Mouse (Mus musculus) natural killer cell, adult 2 months (primary cell): ENCODE data around the gene Hoxb13.
A peak's percentile ranks its signal among the peaks of the same experiment; 100 is the strongest.

ENCODE experiments used
- DNase-seq, 2 experiments: peaks; one replicate each; pipeline ENCODE4 v3.0.0; 2022; ENCODE audit warnings: low spot score in 2 of 2

Hoxb13 gene

GRCm38 (mm10) chr11:96189810-96190522 is 4.2 kb upstream of the Hoxb13 start:
- DNase-seq = no peak

- DNase-seq = no peak
Observed at GRCm38 (mm10) chr11:96191132-96191531, 3.0 kb upstream of the Hoxb13 start.

GRCm38 (mm10) chr11:96194401-96194710 is 240 bp downstream of the Hoxb13 start:
- DNase-seq = no peak

GRCm38 (mm10) chr11:96194961-96195640 is 985 bp downstream of the Hoxb13 start:
- DNase-seq = no peak

- DNase-seq = no peak
Observed at GRCm38 (mm10) chr11:96195769-96196280, 1.7 kb downstream of the Hoxb13 start.

- DNase-seq = peak; percentile 27 to 35
Observed at GRCm38 (mm10) chr11:96198642-96199041, 4.5 kb downstream of the Hoxb13 start.

- peak in 1 of 2 experiments; percentile 33 for DNase-seq
Observed at GRCm38 (mm10) chr11:96199181-96200086, 5.3 kb downstream of the Hoxb13 start.

- DNase-seq = no peak
Observed at GRCm38 (mm10) chr11:96200183-96200655, 6.1 kb downstream of the Hoxb13 start.

GRCm38 (mm10) chr11:96201741-96202140 is 7.6 kb downstream of the Hoxb13 start:
- DNase-seq = no peak

- no peak for DNase-seq
Observed at GRCm38 (mm10) chr11:96202401-96203081, 8.4 kb downstream of the Hoxb13 start.

GRCm38 (mm10) chr11:96203182-96203788 is 9.2 kb downstream of the Hoxb13 start:
- no peak for DNase-seq

- no peak for DNase-seq
Observed at GRCm38 (mm10) chr11:96203789-96204186, 9.7 kb downstream of the Hoxb13 start.

- no peak for DNase-seq
Observed at GRCm38 (mm10) chr11:96204351-96204750, 10.2 kb downstream of the Hoxb13 start.

GRCm38 (mm10) chr11:96205426-96206131 is 11.5 kb downstream of the Hoxb13 start:
- DNase-seq = no peak

GRCm38 (mm10) chr11:96223813-96224212 is 29.7 kb downstream of the Hoxb13 start:
- DNase-seq = no peak

GRCm38 (mm10) chr11:96227676-96228075 is 33.6 kb downstream of the Hoxb13 start:
- no peak for DNase-seq

- DNase-seq = peak; percentile 48 to 51
Observed at GRCm38 (mm10) chr11:96234906-96235305, 40.8 kb downstream of the Hoxb13 start.

- DNase-seq = no peak
Observed at GRCm38 (mm10) chr11:96240211-96240610, 46.1 kb downstream of the Hoxb13 start.
